Mouse (Mus musculus) cerebellum, adult 9-10 months (tissue): ENCODE measurements around the gene Gm43552.

Experiments used
- DNase-seq: peaks from one replicate; pipeline ENCODE4 v3.0.0; 2022

Gm43552 gene

GRCm38 (mm10) chr5:65492716-65493531 lies at the start of gene Gm43552:
Gm43552 (minus strand) TSS chr5:65492833.
- peak; percentile 96 for DNase-seq

- DNase-seq, result no peak
Measured at GRCm38 (mm10) chr5:65541889-65542288, 49.3 kb upstream of the Gm43552 start.

GRCm38 (mm10) chr5:65539786-65540185 lies 47.2 kb upstream of the Gm43552 start:
- no peak for DNase-seq

- no peak for DNase-seq
Measured at GRCm38 (mm10) chr5:65538829-65539228, 46.2 kb upstream of the Gm43552 start.

- DNase-seq, result peak; percentile 26
Measured at GRCm38 (mm10) chr5:65538121-65538520, 45.5 kb upstream of the Gm43552 start.

- peak; percentile 48 for DNase-seq
Measured at GRCm38 (mm10) chr5:65537420-65538071, 44.9 kb upstream of the Gm43552 start.

GRCm38 (mm10) chr5:65536751-65537419 lies 44.3 kb upstream of the Gm43552 start, which contains the start of the genes Smim14 and Ube2k:
Smim14 (minus strand) TSS chr5:65537184.
Ube2k (plus strand) TSS chr5:65537233.
- peak; percentile 93 for DNase-seq

GRCm38 (mm10) chr5:65536068-65536465 lies 43.4 kb upstream of the Gm43552 start:
- peak; percentile 29 for DNase-seq

GRCm38 (mm10) chr5:65535457-65536067 lies 42.9 kb upstream of the Gm43552 start:
- DNase-seq, result peak; percentile 80

GRCm38 (mm10) chr5:65534496-65534895 lies 41.9 kb upstream of the Gm43552 start:
- DNase-seq, result no peak

GRCm38 (mm10) chr5:65531283-65531682 lies 38.6 kb upstream of the Gm43552 start:
- no peak for DNase-seq

- DNase-seq, result no peak
Measured at GRCm38 (mm10) chr5:65525674-65526443, 33.2 kb upstream of the Gm43552 start.

GRCm38 (mm10) chr5:65524831-65525230 lies 32.2 kb upstream of the Gm43552 start:
- DNase-seq, result no peak

- DNase-seq, result no peak
Measured at GRCm38 (mm10) chr5:65521803-65522202, 29.2 kb upstream of the Gm43552 start.

- no peak for DNase-seq
Measured at GRCm38 (mm10) chr5:65514635-65515278, 22.1 kb upstream of the Gm43552 start.

GRCm38 (mm10) chr5:65513506-65513905 lies 20.9 kb upstream of the Gm43552 start:
- no peak for DNase-seq

GRCm38 (mm10) chr5:65508395-65508794 lies 15.8 kb upstream of the Gm43552 start:
- no peak for DNase-seq

- DNase-seq, result no peak
Measured at GRCm38 (mm10) chr5:65505786-65506185, 13.2 kb upstream of the Gm43552 start.

- no peak for DNase-seq
Measured at GRCm38 (mm10) chr5:65501407-65501806, 8.8 kb upstream of the Gm43552 start.

- DNase-seq, result no peak
Measured at GRCm38 (mm10) chr5:65500231-65500630, 7.6 kb upstream of the Gm43552 start.
